Mouse (Mus musculus) lung, adult 2 months (tissue): Measurements from ENCODE around the gene Acsbg1.

Experiments used
- CTCF ChIP-seq: fragments of 200-500 bp; IDR thresholded peaks from 2 replicates; pipeline ENCODE4 v1.5.1; 2011; ENCODE audit warnings: mild to moderate bottlenecking, low read length, control low read depth; ENCODE audit not compliant: insufficient read depth
- POLR2A ChIP-seq: fragments of 200-500 bp; IDR thresholded peaks from 2 replicates; pipeline ENCODE4 v1.6.1; 2011; ENCODE audit warnings: low read depth, mild to moderate bottlenecking, control low read depth, low read length, borderline replicate concordance; ENCODE audit errors: extremely low read depth

DNA sequence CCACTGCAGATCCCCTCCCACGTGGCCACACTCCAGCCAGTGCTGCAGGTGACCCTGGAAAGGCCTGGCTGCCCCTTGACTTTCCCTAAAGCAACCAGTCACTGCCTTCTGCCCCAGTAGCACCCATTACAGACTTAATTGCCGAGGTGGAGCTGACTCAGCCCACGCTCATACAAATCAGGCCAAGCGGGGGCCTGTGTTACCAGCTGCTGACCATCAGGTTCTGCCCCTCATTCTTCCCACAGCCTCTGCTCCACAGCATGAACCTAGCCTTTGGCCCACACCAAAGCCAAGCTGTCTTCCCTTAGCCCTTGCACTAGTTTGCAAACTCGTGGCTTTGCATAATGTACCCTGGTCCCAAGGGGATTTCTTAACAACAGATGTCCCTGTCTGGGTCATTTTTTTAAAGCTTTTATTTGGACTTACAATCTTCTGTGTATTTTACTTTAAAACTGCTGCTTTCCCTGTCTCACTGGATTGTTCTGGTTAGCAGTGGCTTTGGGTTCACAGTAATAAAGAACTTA is 57.5 kb downstream of the Acsbg1 start:
- no peak for TF ChIP-seq POLR2A
- no peak for TF ChIP-seq CTCF
